Mouse (Mus musculus) thymus, postnatal 0 days (tissue): Measurements from ENCODE around the gene Map3k12. TPM values are rescaled to one million over a fixed set of nuclear protein-coding genes. Genes with fewer than 3 reads are reported as not detected.

Experiments
- DNase-seq: peaks from one replicate; pipeline ENCODE4 v3.0.0-alpha.2; 2015; ENCODE audit warnings: low spot score
- polyA plus RNA-seq: library from polyadenylated mRNA; unstranded; fragments of >200 nt; fragmentation: Nextera tagmentation; extraction: Ambion mirVana; gene quantifications from 2 replicates; pipeline ENCODE4 v1.2.1, GENCODE M21; 2015

Map3k12 gene
- polyA plus RNA-seq, 1 experiment from 2014 or later: 4.2 TPM

- DNase-seq: no peak
Measured at GRCm38 (mm10) chr15:102520416-102520815, 3.6 kb upstream of the Map3k12 start.

GRCm38 (mm10) chr15:102519211-102520141 lies 2.6 kb upstream of the Map3k12 start:
- peak; percentile 14 for DNase-seq

- DNase-seq: no peak
Measured at GRCm38 (mm10) chr15:102518859-102519201, 2.0 kb upstream of the Map3k12 start.

- DNase-seq: peak; percentile 99
Measured at GRCm38 (mm10) chr15:102517976-102518858, 1.4 kb upstream of the Map3k12 start, which contains the start of gene Tarbp2. TSS of gene Tarbp2 (plus strand) at chr15:102518192.

- no peak for DNase-seq
Measured at GRCm38 (mm10) chr15:102517631-102517975, 739 bp upstream of the Map3k12 start.

GRCm38 (mm10) chr15:102516293-102516692 lies 571 bp downstream of the Map3k12 start:
- no peak for DNase-seq

GRCm38 (mm10) chr15:102515791-102516190 lies 1.1 kb downstream of the Map3k12 start:
- no peak for DNase-seq

- no peak for DNase-seq
Measured at GRCm38 (mm10) chr15:102515261-102515660, 1.6 kb downstream of the Map3k12 start.

GRCm38 (mm10) chr15:102513004-102513403 lies 3.9 kb downstream of the Map3k12 start:
- no peak for DNase-seq

GRCm38 (mm10) chr15:102512471-102512870 lies 4.4 kb downstream of the Map3k12 start:
- DNase-seq: no peak

- DNase-seq: no peak
Measured at GRCm38 (mm10) chr15:102512010-102512409, 4.9 kb downstream of the Map3k12 start.

GRCm38 (mm10) chr15:102511285-102511833 lies 5.5 kb downstream of the Map3k12 start:
- no peak for DNase-seq

GRCm38 (mm10) chr15:102510590-102511284 lies 6.1 kb downstream of the Map3k12 start:
- peak; percentile 81 for DNase-seq

GRCm38 (mm10) chr15:102510110-102510509 lies 6.8 kb downstream of the Map3k12 start:
- no peak for DNase-seq

- DNase-seq: no peak
Measured at GRCm38 (mm10) chr15:102508336-102508735, 8.5 kb downstream of the Map3k12 start.

GRCm38 (mm10) chr15:102507561-102507960 lies 9.3 kb downstream of the Map3k12 start:
- DNase-seq: no peak

GRCm38 (mm10) chr15:102506864-102507263 lies 10.0 kb downstream of the Map3k12 start:
- no peak for DNase-seq

GRCm38 (mm10) chr15:102506464-102506830 lies 10.4 kb downstream of the Map3k12 start:
- no peak for DNase-seq

- DNase-seq: no peak
Measured at GRCm38 (mm10) chr15:102505770-102506463, 10.9 kb downstream of the Map3k12 start.

- DNase-seq: no peak
Measured at GRCm38 (mm10) chr15:102505073-102505769, 11.6 kb downstream of the Map3k12 start.
